Mouse (Mus musculus): ENCODE results near the gene Nrap. TPM values are rescaled to one million over a fixed set of nuclear protein-coding genes. Genes with fewer than 3 reads are reported as not detected.

Nrap gene
- polyA plus RNA-seq, 1 experiment from 2014 or later = 2.6 TPM

DNA sequence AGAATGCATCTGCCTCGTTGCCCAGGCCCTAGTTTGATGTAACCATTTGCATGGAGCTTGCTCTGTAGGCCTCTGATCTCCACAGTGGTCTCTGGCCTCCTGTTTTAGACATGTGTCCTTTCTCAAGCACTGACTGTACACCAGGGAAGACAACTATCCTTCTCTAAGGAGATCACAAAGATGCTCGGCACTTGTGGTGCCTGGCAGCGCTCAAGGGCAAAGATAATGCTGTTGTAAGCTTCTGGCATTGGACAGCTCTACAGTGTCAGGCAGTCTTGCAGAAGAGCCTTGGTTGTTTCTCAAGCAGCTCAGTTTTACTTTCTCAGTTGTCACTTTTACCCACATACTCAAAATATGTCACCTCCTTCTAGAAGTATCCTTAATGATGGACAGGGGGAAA is 73.3 kb downstream of the Nrap start:
- H3K4me3 ChIP-seq (replicated peaks; ENCODE audit: low read length) = no peak overlapping the region
- 77% methylated on average over 3 of the region's 3 CpGs for WGBS
- ATAC-seq (ENCODE audit: insufficient read depth, low FRiP score) = no peak
- H3K9me3 ChIP-seq (replicated peaks; ENCODE audit: control insufficient read depth, low read length) = no peaks in the 10 kb centered on the region
- H3K27me3 ChIP-seq (ENCODE audit: control insufficient read depth, insufficient read depth, low read length) = no peaks in the 10 kb centered on the region
- no peak overlapping the region for H3K9ac ChIP-seq (ENCODE audit: low read length)
- H3K4me2 ChIP-seq (ENCODE audit: low read depth, low read length) = no peak overlapping the region
- H3K36me3 ChIP-seq (ENCODE audit: control insufficient read depth, insufficient read depth, low read length) = no peaks in the 10 kb centered on the region
- H3K27ac ChIP-seq (ENCODE audit: low read length) = no peak overlapping the region
- 0 out of 2 replicates have a peak, but pooled peaks cover 12% of the 10 kb centered on the region for H3K4me1 ChIP-seq (ENCODE audit: control insufficient read depth, insufficient read depth, low read length)

DNA sequence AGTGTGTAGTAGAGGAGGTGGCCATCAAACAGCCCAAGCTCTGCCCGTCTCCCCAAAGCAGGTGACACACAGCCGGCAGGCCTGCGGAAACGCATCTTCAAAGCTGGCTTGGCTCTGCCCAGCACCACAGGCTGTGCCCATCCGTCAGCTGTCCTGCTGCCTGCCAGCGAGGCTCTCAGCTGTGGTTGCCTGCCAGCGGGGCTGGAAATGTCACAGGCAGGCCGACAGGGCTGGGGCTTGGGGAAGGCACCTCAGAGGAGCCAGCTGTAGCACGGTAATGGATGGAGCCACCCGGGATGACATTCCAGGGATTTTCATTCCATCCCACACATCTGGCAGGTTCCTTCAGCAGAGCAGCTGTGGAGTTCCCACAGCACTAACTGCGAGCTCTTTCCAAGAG is 89.0 kb downstream of the Nrap start:
- ATAC-seq (ENCODE audit: insufficient read depth, low FRiP score) = no peak
- 50% methylated on average over 11 of the region's 11 CpGs for WGBS
- no peak overlapping the region for H3K4me2 ChIP-seq (ENCODE audit: low read depth, low read length)
- no peak overlapping the region for H3K27ac ChIP-seq (ENCODE audit: low read length)
- H3K9me3 ChIP-seq (replicated peaks; ENCODE audit: control insufficient read depth, low read length) = no peaks in the 10 kb centered on the region
- no peaks in the 10 kb centered on the region; the same call in 1 of the 2 replicates for H3K4me1 ChIP-seq (ENCODE audit: control insufficient read depth, insufficient read depth, low read length)
- no peak overlapping the region for H3K4me3 ChIP-seq (replicated peaks; ENCODE audit: low read length)
- no peak overlapping the region for H3K9ac ChIP-seq (ENCODE audit: low read length)
- no peaks in the 10 kb centered on the region for H3K27me3 ChIP-seq (ENCODE audit: control insufficient read depth, insufficient read depth, low read length)
- no peaks in the 10 kb centered on the region for H3K36me3 ChIP-seq (ENCODE audit: control insufficient read depth, insufficient read depth, low read length)

DNA sequence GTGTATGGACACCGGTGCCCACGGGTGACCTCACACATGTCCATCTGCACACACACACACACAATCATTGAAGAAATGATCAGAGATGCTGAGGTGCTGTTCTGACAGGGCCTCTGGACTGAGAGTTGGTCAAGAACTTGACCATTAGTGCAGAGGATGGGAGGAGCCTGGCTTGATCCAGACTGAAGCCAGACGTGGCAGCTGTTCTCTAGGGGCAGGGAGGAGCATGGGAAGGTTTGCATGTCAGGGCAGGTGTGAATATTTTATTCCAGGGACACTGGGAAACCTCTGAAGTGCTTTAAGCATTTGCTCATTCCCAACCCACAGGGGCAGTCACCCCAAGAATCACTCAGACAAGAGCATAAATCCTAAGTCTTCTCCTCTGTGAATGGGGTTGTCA is 92.6 kb downstream of the Nrap start:
- H3K4me2 ChIP-seq (ENCODE audit: low read depth, low read length) = no peak overlapping the region
- no peaks in the 10 kb centered on the region for H3K9me3 ChIP-seq (replicated peaks; ENCODE audit: control insufficient read depth, low read length)
- H3K27me3 ChIP-seq (ENCODE audit: control insufficient read depth, insufficient read depth, low read length) = no peaks in the 10 kb centered on the region
- peaks cover 8% of the 10 kb centered on the region for H3K4me1 ChIP-seq (ENCODE audit: control insufficient read depth, insufficient read depth, low read length)
- ATAC-seq (ENCODE audit: insufficient read depth, low FRiP score) = no peak
- no peak overlapping the region for H3K27ac ChIP-seq (ENCODE audit: low read length)
- H3K4me3 ChIP-seq (replicated peaks; ENCODE audit: low read length) = no peak overlapping the region
- H3K9ac ChIP-seq (ENCODE audit: low read length) = no peak overlapping the region
- H3K36me3 ChIP-seq (ENCODE audit: control insufficient read depth, insufficient read depth, low read length) = no peaks in the 10 kb centered on the region
- WGBS = 67% methylated on average over 3 of the region's 3 CpGs

- no peak for ATAC-seq (ENCODE audit: insufficient read depth, low FRiP score)
- H3K36me3 ChIP-seq (ENCODE audit: control insufficient read depth, insufficient read depth, low read length) = no peaks in the 10 kb centered on the region
- H3K27ac ChIP-seq (ENCODE audit: low read length) = no peak overlapping the region
- H3K27me3 ChIP-seq (ENCODE audit: control insufficient read depth, insufficient read depth, low read length) = no peaks in the 10 kb centered on the region
- H3K4me2 ChIP-seq (ENCODE audit: low read depth, low read length) = no peak overlapping the region
- no peak overlapping the region for H3K9ac ChIP-seq (ENCODE audit: low read length)
- 80% methylated on average over 9 of the region's 9 CpGs for WGBS
- H3K4me1 ChIP-seq (ENCODE audit: control insufficient read depth, insufficient read depth, low read length) = peaks cover 9% of the 10 kb centered on the region
- H3K9me3 ChIP-seq (replicated peaks; ENCODE audit: control insufficient read depth, low read length) = no peaks in the 10 kb centered on the region
- no peak overlapping the region for H3K4me3 ChIP-seq (replicated peaks; ENCODE audit: low read length)
Observed at GRCm38 (mm10) chr19:56296668-56297067, 93.2 kb downstream of the Nrap start.

- ATAC-seq (ENCODE audit: insufficient read depth, low FRiP score) = peak; percentile 82
- Histone ChIP-seq H3K27ac (ENCODE audit: low read length) (no peak overlapping the region), H3K36me3 (ENCODE audit: control insufficient read depth, insufficient read depth, low read length) (no peaks in the 10 kb centered on the region), H3K4me1 (ENCODE audit: control insufficient read depth, insufficient read depth, low read length) (peaks cover 12% of the 10 kb centered on the region), H3K4me2 (ENCODE audit: low read depth, low read length) (no peak overlapping the region), H3K4me3 (replicated peaks; ENCODE audit: low read length) (no peak overlapping the region), H3K9me3 (replicated peaks; ENCODE audit: control insufficient read depth, low read length) (no peaks in the 10 kb centered on the region), H3K9ac (ENCODE audit: low read length) (0 out of 2 replicates have a peak overlapping the region, but pooled peaks have one; percentile 11), H3K27me3 (ENCODE audit: control insufficient read depth, insufficient read depth, low read length) (no peaks in the 10 kb centered on the region)
- 54% methylated on average over 7 of the region's 7 CpGs for WGBS
Observed at GRCm38 (mm10) chr19:56294654-56295399, 95.0 kb downstream of the Nrap start.

DNA sequence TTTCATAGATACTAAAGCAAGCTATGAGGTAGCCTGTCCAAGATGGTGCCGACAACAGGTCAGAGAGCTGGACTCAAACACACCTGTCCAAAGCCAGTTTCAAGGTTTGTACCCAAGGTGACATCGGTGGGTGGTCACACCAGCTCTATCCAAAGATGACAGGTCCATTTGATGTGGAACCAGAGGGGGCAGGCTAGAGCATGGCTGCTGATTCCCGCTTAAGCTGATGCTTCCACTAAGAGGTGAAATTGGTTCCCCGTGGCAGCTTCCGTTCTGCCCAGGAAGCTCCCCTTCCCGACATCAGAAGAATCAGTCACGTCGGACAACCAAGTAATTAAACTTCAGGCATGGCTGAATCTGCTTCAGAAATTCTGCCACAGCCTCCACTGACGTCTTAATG is 97.5 kb downstream of the Nrap start:
- Histone ChIP-seq H3K9ac (ENCODE audit: low read length) (no peak overlapping the region), H3K4me2 (ENCODE audit: low read depth, low read length) (no peak overlapping the region), H3K36me3 (ENCODE audit: control insufficient read depth, insufficient read depth, low read length) (no peaks in the 10 kb centered on the region), H3K4me1 (ENCODE audit: control insufficient read depth, insufficient read depth, low read length) (peaks cover 12% of the 10 kb centered on the region), H3K9me3 (replicated peaks; ENCODE audit: control insufficient read depth, low read length) (no peaks in the 10 kb centered on the region), H3K4me3 (replicated peaks; ENCODE audit: low read length) (no peak overlapping the region), H3K27ac (ENCODE audit: low read length) (no peak overlapping the region), H3K27me3 (ENCODE audit: control insufficient read depth, insufficient read depth, low read length) (no peaks in the 10 kb centered on the region)
- no peak for ATAC-seq (ENCODE audit: insufficient read depth, low FRiP score)
- WGBS = 72% methylated on average over 9 of the region's 9 CpGs

DNA sequence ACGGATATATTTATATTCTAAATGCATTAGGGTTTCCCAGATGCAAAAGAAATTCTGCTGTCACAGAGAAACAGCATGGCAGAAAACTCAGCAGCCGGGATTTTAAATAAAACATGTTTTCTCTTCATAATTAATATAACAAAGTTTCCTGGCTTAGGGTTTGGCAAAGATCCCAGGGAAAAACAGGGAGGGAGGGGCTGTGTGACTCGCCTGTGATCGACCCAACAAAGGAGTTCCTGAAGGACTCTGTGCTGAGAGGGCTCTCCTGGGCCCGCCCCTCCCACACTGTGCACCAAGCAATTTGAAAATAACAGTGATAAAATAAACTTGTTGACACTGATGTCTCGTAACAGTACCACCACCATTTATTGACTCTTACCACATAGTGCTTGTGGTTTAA is 97.9 kb downstream of the Nrap start:
- no peaks in the 10 kb centered on the region for H3K9me3 ChIP-seq (replicated peaks; ENCODE audit: control insufficient read depth, low read length)
- 25% methylated on average over 6 of the region's 6 CpGs for WGBS
- no peaks in the 10 kb centered on the region for H3K36me3 ChIP-seq (ENCODE audit: control insufficient read depth, insufficient read depth, low read length)
- H3K27me3 ChIP-seq (ENCODE audit: control insufficient read depth, insufficient read depth, low read length) = no peaks in the 10 kb centered on the region
- H3K9ac ChIP-seq (ENCODE audit: low read length) = no peak overlapping the region
- H3K4me3 ChIP-seq (replicated peaks; ENCODE audit: low read length) = no peak overlapping the region
- ATAC-seq (ENCODE audit: insufficient read depth, low FRiP score) = peak; percentile 49
- H3K4me2 ChIP-seq (ENCODE audit: low read depth, low read length) = no peak overlapping the region
- H3K27ac ChIP-seq (ENCODE audit: low read length) = no peak overlapping the region
- H3K4me1 ChIP-seq (ENCODE audit: control insufficient read depth, insufficient read depth, low read length) = peaks cover 12% of the 10 kb centered on the region

DNA sequence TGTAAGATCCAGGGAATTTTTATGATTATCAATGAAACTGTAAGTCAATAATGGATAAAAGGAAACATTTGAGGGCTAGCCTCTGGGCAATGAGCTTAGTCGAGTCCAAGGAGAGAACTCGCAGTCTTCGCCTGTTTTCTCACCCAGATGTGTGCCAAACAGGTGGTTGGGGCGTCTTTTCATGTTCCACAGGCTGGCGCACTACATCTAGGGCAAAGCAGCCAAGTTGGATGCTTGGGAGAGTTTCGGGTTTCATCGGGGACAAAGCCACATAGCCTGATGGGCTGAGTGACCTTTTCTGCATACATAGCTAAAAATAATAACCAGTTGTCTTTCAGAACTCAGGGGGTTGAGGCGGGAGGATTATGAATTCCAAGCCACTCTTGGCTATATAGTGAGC is 100.2 kb downstream of the Nrap start:
- 79% methylated on average over 8 of the region's 8 CpGs for WGBS
- H3K27ac ChIP-seq (ENCODE audit: low read length) = no peak overlapping the region
- H3K9ac ChIP-seq (ENCODE audit: low read length) = no peak overlapping the region
- H3K4me3 ChIP-seq (replicated peaks; ENCODE audit: low read length) = no peak overlapping the region
- H3K36me3 ChIP-seq (ENCODE audit: control insufficient read depth, insufficient read depth, low read length) = no peaks in the 10 kb centered on the region
- peaks cover 8% of the 10 kb centered on the region for H3K4me1 ChIP-seq (ENCODE audit: control insufficient read depth, insufficient read depth, low read length)
- H3K27me3 ChIP-seq (ENCODE audit: control insufficient read depth, insufficient read depth, low read length) = no peaks in the 10 kb centered on the region
- no peaks in the 10 kb centered on the region for H3K9me3 ChIP-seq (replicated peaks; ENCODE audit: control insufficient read depth, low read length)
- H3K4me2 ChIP-seq (ENCODE audit: low read depth, low read length) = peak overlapping the region; percentile 35; the same call in 1 of the 2 replicates
- no peak for ATAC-seq (ENCODE audit: insufficient read depth, low FRiP score)

GRCm38 (mm10) chr19:56288436-56288835 is 101.4 kb downstream of the Nrap start:
- no peak for ATAC-seq (ENCODE audit: insufficient read depth, low FRiP score)
- Histone ChIP-seq H3K4me1 (ENCODE audit: control insufficient read depth, insufficient read depth, low read length) (peaks cover 6% of the 10 kb centered on the region), H3K4me2 (ENCODE audit: low read depth, low read length) (peak overlapping the region; percentile 35), H3K27me3 (ENCODE audit: control insufficient read depth, insufficient read depth, low read length) (no peaks in the 10 kb centered on the region), H3K9me3 (replicated peaks; ENCODE audit: control insufficient read depth, low read length) (no peaks in the 10 kb centered on the region), H3K4me3 (replicated peaks; ENCODE audit: low read length) (peak overlapping the region; percentile 25), H3K36me3 (ENCODE audit: control insufficient read depth, insufficient read depth, low read length) (no peaks in the 10 kb centered on the region), H3K9ac (ENCODE audit: low read length) (no peak overlapping the region), H3K27ac (ENCODE audit: low read length) (no peak overlapping the region)
- WGBS = 72% methylated on average over 4 of the region's 4 CpGs

All from stomach, embryonic 16.5 days (tissue).